Mouse (Mus musculus) left cerebral cortex, adult 8-10 months (tissue): ENCODE measurements at regions not wholly inside any gene's neighbourhood (a gene's known extent, or its start where the extent isn't known, plus 50 kb on each side); places are given as distances from the start of the nearest gene placed in this dataset.
A peak's percentile ranks its signal among the peaks of the same experiment; 100 is the strongest.

Experiments
- DNase-seq, 2 experiments: peaks; one replicate each; pipeline ENCODE4 v3.0.0; 2022; ENCODE audit warnings: low spot score in 2 of 2

GRCm38 (mm10) chr13:56021716-56022115 is 114.4 kb downstream of the H2afy start:
- DNase-seq, result no peak

DNA sequence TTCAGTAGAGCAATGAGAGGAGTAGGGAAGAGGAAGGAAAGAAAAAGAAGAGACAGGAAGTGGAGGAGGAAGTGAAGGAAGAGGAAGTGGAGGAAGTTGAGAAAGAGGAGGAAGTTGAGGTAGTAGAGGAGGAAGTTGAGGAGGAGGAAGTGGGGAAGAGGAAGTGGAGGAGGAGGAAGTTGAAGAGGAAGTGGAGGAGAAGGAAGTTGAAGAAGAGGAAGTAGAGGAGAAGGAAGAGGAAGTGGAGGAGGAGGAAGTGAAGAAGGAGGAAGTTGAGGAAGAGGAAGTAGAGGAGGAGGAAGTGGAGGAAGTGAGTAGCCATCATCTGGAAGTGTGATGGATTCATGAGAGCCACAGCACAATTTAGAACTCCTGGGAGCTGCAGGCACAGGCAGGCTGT is 122.2 kb downstream of the H2afy start:
- DNase-seq, result no peak

DNA sequence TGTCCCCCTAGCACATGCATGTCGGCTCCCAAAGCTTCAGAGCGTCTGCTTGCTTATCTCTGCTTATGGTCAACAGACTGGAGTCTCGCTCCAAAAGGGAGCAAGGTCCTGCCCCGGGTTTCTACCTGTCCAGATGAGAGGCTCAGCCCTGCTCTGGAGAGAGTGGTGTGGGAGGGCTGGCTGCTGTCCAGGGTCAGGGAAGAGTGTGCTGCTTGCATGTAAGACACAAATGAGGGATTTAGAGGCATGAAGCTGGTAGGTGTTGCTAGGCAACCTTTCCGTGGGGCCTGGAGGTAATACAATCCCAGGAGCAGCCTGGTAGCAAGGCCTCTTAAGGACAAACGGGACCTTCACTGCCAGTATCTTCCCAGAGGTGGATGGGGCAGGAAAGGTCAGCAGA is 125.7 kb downstream of the H2afy start:
- DNase-seq, result no peak

GRCm38 (mm10) chr13:56006827-56007226 is 129.3 kb downstream of the H2afy start:
- no peak for DNase-seq

- no peak for DNase-seq
Measured at GRCm38 (mm10) chr13:56005746-56006145, 130.4 kb downstream of the H2afy start.

GRCm38 (mm10) chr13:56003724-56004393 is 132.3 kb downstream of the H2afy start:
- DNase-seq, result peak in 1 of 2 experiments; percentile 61

DNA sequence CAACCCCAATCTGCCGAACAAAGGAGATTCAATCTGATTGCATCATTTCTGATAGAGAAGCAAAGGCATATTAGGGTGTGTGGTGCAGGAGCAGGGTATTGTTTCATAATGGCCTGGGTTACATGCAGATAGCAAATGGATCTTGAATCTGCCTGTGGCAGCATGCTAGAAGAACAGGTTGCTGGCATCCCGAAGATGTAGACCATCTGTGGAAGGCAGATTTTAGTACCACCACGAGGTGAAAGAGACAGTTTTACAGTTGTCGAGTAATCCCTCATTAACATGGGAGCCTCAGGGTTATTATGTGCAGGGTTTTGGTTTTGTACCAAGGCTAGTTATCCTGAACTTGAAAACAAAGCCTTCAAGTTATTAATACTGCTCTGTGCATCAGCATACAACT is 140.9 kb downstream of the H2afy start:
- DNase-seq, result no peak

GRCm38 (mm10) chr13:55994460-55994859 is 141.7 kb downstream of the H2afy start:
- no peak for DNase-seq

- no peak for DNase-seq
Measured at GRCm38 (mm10) chr13:55992699-55993098, 143.5 kb downstream of the H2afy start.

DNA sequence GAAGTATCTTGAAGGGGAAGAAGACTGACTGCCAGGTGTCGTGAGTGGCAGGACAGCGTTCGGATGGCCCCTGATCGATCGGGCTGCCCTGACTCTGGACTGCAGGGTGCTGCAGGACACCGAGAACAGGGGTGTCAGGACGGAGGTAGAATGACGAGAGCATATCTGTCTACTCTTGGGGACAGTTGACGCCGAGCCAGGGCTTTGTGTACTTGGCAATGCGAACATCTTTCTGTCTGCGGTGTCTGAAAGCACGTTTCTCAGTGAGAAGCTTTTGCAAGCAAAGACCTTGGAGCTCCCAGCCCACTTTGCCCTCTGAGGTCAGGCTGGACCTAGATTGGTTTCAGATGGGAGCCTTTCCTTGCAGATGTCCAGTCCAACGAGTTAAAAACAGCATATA is 144.9 kb downstream of the H2afy start:
- no peak for DNase-seq

- peak in 1 of 2 experiments; percentile 59 for DNase-seq
Measured at GRCm38 (mm10) chr13:55990186-55990585, 146.0 kb downstream of the H2afy start.

GRCm38 (mm10) chr13:55989401-55989800 is 146.8 kb downstream of the H2afy start:
- no peak for DNase-seq

- DNase-seq, result no peak
Measured at GRCm38 (mm10) chr13:55985396-55985795, 149.4 kb upstream of the Pitx1 start.

- no peak for DNase-seq
Measured at GRCm38 (mm10) chr13:55984772-55985171, 148.8 kb upstream of the Pitx1 start.

DNA sequence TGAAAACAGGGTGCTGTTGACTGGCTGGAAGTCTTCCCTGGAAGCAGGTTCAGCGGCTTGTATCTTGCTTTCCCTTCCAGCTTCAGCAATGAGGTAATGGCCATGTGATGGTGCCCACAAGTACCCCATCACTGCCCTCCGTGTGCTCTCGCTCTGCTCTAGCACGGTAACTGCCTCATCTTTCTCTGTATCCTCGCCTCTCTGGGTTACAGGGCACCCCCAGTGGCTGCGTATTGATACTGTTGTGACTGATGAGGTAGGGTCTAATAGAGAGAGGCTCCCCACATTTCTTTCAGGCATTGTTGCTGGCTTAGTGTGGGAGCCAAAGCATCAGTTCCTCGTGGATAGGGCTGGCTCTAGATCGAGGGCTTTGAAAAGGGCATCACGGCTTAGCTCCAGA is 147.9 kb upstream of the Pitx1 start:
- no peak for DNase-seq

DNA sequence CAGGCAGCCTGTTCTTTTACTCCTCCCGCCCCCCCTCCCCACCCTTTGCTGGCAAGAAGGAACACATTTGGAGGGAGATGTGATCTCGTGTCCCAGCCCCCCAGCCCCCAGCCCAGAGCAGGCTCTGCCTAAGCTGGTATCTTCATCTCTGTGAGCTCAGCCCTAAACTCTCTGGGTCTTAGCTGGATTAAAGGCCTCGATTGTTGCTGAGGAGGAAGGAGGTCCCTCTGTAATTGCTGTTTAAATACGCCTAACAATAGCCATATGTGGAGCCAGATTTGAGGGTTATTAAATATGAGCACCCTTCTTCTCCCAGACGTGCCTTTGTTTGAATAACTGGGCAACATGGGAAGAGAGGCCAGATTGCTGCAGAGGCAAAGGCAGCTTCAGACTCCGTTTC is 145.0 kb upstream of the Pitx1 start:
- no peak for DNase-seq

DNA sequence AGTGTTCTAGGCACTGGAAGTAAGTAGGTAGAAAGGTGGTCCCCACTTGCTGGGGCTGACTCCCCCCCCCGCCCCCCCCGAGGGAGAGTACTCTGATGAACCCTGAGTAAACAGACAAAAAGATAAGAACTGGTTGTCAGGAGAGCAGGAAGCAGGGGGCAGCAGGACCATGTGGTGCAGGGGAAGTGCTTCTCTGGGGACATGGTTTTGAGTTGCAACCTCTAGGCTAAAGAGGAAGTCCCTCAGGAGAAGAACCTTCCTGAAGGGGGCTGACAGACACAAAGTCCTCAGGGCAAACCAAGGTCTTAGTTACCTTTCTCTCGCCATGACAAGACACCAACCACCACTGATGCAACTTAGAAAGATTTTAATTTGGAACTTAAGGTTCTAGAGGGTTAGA is 141.9 kb upstream of the Pitx1 start:
- no peak for DNase-seq

DNA sequence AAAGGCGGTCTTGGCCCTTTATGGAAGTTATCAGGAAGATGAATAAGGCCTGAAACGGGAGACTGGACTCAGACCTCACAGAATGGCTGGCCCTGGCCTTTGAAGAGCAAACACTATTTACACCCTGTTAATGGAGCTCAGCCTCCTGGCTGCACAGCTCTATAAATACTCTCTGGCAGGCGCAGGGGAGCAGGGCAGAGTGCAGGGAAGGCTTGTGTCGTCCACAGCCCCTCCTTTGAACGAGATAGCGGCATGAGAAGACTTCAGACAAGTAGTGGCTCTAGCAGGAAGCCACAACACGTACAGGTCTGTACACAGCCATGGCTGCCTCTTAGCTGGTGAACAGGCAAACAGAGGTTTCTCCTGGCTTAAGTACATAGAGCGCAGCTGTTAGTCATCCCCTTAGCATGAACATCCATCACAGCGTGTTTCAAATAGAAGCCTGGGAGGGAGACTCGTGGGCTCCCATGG is 141.0 kb upstream of the Pitx1 start:
- DNase-seq, result no peak

DNA sequence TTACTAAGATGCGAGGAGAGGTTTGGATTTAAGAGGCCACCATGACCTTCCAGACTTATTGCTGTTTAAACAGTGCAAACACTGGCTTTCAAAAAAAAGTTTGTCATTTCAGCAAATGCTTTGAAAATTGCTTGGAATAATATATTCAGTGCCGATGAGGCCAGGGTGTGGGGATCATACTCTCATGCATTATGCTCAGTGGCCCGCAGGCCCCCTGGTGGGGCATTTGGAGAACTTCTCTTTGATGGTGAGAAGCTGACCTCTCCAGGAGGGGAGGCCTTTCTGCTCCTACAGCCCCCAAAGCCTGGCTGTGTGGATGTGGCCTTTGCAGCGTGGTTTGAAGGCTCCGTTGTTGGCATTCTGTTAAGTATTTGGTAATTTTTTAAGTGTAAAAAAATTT is 138.1 kb upstream of the Pitx1 start:
- no peak for DNase-seq

DNA sequence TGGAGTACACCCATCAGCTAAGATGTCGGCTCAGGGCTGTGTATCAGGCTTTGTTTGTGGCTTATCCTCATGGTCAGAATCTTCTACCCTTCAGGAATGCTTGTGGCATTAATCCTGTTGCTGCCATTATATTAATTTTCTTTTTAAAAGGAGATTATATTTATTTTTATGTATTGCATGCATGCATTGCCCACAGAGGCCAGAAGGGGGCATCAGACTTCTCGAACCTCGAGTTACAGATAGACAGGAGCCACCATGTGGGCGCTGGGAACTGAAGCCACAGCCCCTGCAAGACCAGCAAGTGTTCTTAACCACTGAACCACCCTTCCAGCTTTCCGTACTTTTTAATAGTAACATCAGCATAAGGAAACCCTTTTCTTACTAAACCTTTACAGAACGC is 134.7 kb upstream of the Pitx1 start:
- DNase-seq, result no peak

GRCm38 (mm10) chr13:55969473-55969872 is 133.5 kb upstream of the Pitx1 start:
- no peak for DNase-seq

DNA sequence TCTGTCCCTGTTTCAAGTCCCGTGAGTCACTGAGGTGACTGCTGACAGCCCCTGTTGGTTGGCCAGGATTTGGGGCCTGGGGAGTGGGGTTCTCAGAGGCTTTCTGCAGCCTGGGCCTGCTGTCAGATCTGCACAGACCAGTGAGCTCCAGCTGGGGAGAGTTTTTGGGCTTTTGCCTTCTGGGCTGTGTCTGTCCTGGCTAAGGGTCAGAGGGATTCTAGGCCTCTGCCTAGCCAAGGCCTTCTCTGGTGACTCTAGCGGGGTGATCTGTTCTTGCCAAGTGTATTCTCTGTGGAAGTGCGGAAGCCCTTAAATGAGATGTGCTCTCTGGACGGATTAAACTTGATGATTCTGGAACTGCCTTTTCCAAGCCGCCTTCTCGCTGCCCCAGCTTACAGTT is 131.2 kb upstream of the Pitx1 start:
- DNase-seq, result no peak

GRCm38 (mm10) chr13:55963005-55963620 is 127.1 kb upstream of the Pitx1 start:
- peak in 1 of 2 experiments; percentile 44 for DNase-seq
